Mouse (Mus musculus): Measurements from ENCODE around the gene Mical2.
A peak's percentile ranks its signal among the peaks of the same experiment; 100 is the strongest.

The Mical2 gene

DNA sequence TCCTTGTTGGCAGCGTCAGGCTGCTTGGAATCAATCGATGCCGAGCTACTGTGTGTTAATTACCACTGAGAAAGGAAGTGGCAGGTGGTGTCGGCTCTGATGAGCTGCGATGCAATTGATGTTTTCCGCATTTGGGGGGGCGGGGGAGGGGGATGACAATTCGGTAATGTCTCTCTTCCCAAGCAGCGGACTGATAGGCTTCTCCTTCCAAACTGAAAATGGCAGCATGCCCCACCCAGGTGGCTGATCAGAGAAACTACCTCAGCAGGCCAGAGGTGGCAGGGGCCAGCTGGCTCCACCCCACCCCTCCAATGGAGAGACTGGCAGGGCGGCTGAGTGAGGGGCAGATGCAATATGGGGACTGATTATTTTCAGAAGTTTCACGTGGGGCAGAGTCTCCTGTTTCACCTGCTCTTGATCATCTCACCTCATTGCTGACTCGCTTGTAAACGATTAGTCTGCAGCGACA, 190.4 kb downstream of the Mical2 start:
- peak; percentile 61 for DNase-seq

DNA sequence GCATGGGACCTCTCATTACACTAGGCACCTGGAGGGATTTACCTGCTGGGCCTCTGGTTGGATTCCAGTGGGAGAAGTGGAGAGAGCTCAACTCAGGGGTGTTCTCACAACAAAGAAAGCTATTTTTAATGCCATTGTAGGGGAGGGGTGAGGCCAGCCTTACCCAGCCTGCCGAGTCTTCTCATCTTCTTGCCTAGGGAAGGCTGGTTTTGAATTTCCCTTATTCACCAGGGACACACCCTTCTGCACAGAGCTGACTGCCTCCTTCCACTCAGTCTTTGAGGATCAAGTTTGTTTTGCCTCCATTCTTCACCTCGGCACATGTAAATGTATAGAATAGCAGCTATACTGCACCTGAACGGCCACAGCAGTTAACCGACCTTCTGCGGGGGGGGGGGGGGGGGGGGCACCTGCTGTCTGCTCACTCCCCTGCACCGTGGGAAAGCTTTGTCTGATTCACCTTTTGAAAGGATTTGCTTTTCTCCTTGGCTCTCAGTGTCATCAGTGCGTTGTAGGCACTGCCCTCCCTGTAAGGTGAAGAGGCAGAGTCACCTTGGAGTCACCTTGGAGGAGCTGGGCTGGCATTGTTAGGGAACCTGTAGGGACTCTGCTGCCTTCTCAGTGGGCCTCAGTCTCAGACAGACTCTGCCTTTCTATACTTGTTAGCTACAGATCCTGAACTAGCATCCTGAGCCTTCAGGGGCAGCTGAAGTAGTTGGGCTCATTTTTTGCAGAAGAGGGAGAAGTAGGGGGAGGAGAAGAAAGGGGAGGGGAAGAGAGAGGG, 191.3 kb downstream of the Mical2 start:
- DNase-seq = no peak

DNA sequence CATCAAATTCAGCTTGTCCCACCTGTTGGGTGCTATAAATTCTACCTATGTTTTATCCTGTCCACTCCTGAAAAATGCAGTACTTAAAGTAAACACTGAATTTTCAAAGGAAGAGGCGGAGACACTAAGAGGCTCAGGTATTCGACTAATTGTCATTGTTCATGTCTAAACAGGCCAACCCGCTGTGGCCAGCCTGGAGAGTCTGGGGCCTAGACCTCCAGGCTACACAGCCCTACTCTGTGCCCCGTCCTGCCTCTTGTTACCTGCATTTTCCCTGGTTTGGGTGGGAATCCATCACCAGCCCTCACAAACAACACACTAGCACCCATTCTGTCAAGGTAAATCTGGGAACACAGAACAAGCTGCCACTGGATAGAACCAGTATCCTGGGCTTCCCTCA, 191.9 kb downstream of the Mical2 start:
- DNase-seq = no peak

DNA sequence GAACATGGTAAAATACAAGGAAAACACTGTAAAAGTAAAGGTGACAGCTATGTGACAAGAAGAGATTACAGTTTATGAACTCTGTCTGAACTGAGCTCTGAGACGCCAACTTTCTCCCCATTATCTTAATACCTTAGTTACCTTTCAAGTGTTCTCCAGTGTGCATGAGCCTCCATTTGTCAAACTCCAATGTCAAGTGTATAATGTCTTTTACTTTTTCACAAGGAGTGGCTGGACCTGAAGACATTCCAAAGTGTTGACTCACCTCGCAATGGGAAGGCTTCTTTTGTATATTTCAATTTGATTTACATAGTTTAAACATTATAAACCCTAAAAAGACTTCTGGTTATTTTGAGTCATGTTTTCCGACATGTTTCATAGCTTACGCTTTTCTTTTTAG, 197.8 kb downstream of the Mical2 start:
- no peak for DNase-seq

DNA sequence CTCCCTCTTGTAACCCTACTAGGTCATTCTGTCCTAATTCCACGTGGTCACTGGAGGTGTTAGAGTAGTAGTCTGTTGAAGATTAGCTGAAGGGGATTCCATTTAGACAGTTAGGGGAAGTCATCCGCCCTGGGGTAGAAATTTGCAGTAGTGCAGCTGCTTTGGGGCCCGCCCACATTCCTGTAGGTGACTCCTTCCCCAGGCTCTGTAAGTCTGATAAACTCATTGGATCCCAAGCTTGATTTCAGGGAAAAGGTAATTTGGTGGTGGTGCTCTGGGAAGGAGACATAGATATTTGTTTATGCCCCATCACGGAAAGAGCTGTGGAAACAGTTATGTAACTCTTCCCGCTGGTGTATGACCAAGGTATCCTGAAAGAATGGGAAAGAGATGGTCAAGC, 201.2 kb downstream of the Mical2 start:
- DNase-seq = no peak

DNA sequence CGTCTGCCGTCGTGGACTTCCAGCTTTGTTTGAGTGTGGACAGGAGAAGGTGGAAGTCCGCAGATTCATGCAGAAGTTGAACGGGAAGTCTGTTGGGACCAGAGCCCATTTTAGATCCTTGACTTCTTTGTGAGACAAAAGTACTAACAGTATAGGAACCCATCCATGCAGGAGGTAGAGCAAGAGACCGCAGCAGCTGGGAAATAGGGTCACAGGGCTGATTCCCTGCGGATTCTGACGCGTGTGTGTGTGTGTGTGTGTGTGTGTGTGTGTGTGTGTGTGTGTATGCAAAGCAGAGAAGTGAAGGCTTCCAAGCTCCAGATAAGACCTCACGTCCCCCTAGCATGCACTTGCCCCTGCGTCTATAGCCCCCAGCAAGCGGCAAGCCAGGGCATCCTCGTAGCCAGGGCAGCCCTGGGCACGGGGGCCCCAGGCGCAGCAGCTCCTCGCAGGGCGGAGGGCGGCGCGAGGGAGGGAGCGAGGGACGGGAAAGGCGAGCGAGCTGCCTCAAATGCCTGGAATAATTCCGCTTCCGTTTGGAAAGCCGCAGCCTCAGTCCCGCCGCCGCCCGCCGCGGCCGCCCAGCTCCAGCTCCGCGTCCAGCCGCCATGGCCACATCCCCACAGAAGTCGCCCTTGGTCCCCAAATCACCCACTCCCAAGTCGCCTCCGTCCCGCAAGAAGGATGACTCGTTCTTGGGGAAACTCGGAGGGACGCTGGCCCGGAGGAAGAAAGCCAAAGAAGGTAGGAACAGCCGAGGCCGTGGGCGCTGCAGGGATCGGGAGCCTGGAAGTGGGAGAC, 201.9 kb downstream of the Mical2 start, which contains the start of gene Parva:
TSS of gene Parva (plus strand) at position 149 of the 801 bp plus-strand sequence.
- DNase-seq = peak; percentile 85

DNA sequence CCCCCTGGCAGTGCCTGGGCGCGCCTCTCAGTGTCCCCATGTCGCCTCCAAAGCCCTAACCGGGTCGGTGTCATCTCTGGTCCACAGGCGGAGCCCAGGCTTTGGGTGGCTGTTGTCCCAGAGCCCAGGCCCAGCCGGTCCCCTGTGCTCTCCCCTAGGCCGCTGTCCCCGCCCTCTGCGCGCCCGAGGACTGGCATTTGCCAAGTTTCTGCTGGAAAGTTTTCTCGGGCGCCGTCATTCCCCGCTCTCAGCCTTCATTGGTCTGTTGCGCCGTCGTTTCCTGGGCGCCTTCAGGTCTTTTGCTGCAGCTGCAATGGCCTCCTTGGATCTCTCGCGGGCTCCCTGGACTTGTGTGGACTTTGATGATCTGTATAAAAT, 202.5 kb downstream of the Mical2 start:
- peak; percentile 86 for DNase-seq

DNA sequence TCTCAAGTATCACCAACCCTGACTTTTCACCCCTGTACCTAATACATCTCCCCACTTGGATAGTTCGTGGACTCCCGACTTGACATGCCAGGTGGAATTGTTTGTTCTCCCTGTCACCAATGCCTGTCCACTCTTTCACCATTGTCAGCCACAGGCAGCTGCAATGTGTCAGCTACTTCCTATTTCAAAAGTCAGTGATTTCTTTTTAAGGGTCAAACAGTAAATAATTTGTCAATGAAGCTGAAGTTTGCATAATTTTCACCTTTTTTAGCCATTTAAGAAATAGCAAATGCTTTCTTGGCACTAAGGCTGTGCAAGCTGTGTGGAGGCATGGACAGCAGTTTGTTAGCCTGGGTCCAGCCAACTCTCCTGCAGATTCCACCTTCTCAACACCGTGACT, 214.2 kb downstream of the Mical2 start:
- DNase-seq = no peak

DNA sequence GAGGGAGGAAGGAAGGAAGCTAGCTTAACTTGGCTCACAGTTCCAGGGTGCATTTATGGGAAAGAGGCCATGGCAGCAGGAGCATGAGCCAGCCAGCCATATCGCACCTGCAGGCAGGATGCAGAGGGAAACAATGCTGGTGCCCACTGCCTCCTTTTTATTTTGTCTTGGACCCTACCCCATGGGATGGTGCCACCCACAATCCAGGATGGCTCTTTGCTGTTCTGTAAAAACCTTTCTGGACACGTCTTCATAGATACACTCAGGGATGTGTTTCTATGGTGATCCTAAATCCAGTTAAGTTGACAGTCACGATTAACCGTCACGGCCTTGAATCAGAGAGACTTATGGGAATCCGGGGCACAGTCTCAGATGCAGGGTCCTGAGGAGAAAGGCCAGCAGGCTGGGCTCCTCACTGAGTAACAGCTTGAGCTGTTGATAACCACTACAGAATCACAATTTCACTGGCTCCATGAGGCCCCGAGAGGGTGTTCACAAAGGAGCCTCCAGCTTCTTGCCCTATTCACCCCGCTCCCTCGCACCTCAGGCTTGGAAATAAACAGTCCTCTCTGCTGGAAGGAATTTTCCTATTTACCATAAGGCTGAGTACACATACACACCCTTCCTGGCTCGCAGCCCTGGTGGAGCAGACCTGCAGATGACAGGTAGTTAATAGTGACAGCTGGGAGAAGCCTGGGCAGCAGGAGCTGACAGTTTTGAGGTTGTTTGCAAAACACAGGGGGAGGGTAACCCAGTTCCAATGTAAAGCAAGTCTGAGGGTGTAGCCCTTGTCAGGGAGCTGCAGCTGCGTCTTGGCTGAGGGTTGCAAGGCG, 218.7 kb downstream of the Mical2 start:
- DNase-seq = peak; percentile 69

DNA sequence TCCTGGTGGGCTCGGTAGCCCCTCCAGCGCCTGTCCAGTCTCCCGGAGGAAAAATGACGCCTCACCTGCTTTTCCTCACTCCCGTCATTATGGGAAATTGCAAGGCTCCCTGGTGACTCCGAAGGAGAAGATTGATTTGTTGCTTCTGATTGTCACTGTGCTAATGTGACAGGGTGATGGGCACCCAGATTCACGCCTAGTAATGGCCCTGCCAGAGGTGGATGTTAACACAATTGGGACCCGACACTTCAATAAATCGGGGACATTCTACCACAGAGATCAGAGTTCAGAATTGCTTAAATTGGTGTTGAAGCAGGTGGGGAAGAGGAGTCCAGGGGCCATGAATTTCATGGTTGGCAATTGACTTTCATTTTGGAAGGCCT, 219.3 kb downstream of the Mical2 start:
- no peak for DNase-seq

DNA sequence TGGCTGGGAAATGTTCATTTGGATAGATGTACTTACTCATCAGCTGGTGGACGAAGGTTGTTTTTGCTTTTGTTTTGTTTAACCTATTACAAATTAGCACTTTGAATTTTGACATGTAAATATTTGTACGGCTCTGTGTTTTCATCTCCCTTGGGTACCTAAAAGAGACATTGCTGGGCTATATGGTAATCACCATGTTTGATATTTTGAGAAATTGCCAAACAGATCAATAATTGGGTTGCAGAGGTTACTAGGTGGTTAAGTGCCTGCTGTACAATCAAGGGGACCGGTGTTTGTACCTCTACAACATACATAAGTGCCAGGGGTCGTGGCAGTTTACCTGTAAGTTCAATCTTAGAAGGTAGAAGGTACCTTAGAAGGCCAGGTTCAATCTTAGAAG, 220.8 kb downstream of the Mical2 start:
- no peak for DNase-seq

DNA sequence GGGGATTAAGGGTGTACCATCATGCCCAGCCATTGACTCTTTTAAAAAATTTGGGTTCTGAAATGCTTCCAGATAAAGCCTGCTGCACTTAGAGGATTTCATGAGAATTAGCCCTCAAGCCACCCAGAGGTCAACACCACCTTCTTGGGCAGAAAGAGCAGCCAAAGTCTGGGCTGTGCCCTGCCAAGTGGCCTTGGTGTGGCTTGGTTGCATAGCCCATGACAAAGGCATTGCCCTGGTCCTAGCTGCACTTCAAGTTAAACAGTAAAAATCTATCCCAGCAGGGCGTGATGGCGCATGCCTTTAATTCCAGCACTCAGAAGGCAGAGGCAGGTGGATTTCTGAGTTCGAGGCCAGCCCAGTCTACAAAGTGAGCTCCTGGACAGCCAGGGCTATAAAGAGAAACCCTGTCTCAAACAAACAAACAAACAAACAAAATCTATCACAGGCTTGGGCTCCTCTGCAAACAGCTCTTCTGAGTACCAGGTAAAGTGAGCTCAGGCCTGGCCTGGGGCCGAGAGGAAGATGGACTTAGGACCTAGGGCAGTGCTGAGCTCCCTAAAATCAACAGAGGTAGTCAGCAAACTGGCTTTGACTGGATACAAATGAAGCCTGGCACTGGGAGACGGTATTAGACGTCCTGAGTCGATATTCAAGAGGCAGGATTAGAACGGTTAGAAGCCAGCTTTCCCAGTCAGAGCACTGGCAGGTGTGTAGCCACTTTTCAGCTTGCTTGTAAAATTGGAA, 224.5 kb downstream of the Mical2 start:
- no peak for DNase-seq

DNA sequence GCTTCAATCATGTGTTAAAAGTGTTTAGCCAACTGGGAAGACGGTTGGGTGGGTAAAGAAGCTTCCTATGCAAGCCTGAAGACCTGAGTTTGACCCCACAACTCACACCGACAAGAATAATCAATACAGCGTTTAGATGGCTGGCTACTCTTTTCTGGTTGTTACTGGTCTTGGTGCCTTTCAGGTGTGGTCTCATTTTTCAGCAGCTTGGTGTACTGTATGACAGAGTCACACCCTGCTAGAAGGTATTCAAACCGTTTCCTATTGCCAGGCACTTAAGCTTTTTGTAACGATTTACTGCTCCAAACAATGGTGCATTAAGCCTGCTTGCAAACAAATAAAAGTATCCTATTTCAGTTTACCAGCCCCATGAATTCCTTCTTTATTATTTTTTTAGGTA, 226.8 kb downstream of the Mical2 start:
- DNase-seq = no peak

DNA sequence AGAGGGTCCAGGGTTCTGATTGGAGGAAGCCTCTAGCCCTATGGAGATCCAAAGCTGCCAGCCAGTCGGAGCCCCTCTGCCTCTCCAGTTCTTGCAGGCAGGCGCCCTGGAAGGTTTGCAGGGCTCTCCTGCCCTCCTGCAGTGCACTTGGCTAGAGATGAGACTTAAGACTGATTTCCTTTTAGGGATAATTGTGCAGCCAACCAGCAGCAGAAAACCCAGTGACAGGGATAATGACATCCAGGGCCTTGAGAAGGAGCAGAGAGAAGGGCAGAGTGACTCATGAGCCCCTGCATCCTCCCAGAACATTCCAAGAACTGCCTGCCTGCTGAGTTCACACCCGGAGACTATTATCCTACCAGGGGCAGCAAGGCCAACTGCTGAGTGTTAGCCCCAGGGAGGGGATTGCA, 228.2 kb downstream of the Mical2 start:
- DNase-seq = no peak

DNA sequence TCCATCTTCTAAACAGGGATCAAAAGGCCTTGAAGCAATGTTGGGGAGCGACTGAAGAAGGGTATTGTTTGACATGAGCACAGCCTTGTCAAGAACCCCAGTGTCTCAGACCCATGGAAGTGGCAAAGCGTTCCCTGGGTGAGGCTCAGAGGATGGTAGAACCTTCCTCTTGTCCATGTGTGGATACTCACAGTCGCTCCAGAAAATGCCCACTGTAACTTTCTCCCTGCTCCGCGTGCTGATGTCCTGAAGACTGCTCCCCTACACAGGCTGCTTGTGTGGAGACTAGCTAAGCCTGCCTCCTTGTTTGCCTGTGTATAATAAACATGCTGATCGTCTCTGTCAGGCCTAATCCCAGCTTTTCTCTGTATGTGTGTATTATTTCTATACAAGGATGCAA, 228.7 kb downstream of the Mical2 start:
- DNase-seq = no peak

DNA sequence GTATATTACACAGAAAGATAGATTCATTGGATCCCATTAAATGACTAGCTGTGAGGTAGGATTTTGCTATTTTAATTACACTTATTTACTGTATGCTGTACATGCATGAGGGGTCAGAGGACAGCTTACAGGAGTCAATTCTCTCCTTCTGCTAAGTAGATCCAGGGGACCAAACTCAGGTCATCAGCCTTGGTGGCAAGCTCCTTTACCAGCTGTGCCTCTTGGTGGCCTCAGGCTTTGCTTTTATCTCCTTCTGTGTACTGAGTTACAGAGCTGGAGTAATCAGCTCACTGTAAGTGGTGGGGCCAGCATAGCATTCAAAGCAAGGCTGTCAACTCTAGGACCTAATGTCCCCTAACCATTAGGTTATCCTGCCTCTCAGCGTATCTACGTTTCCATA, 229.3 kb downstream of the Mical2 start:
- DNase-seq = peak; percentile 51

DNA sequence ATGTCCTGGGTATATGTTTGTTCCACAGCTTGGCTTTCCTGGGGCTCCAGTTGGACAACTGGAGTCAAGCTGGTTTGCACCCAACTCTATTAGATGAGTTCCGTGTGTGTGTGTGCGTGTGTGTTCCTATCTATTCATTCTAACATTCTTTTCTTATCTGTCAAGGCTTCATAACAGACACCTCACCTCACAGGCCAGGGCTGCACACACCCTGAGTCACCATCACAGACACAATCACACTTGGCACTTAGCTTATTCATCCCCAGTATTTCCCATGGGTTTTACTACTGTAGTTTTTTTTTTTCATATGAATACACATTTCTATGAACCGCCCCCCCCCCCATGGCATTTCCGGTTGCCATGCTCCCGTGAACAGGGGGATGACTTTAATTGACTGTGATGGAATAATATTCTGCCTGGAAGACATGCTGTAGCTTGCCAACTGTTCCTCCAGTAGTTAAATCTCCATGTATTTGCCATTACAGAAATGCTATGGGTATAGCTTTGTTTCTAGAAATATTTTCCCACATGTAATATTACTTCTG, 230.0 kb downstream of the Mical2 start:
- no peak for DNase-seq

DNA sequence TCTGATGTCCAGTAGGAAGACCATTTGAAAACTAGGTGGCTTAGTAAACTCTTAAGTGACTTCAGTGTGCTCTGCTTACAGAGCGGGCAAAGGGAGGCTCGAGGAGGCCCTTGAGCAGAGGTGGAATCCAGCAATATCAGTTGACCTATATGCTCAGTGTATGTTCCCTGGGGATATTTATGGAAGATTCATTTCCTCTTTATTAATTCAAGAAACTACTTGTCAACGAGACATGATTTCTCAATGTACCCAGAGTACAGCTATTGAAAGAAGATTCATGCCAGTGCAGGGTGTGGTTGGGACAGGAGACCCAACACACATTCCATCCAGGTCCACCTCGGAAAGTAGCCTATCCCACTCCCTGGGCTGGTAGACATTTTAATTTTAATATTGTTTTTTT, 231.7 kb downstream of the Mical2 start:
- no peak for DNase-seq

DNA sequence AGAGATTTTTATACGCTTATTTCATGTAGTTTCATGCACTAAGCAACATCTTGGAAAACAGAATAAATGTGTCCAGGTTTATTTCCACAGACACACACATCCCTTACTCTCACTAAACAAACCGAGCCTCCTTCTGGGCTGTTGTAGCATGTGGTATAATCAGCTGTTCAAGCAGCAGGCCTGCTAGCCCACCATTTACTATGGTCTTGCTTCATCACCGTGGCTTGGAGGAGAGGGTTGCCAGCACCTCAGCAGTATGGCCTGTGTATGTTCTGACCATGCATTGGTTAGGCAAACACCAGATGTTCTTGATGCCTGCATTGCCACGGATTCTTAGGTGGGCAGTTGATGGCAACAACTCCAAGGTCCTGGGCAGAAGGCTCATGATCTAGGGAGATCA, 232.3 kb downstream of the Mical2 start:
- no peak for DNase-seq

DNA sequence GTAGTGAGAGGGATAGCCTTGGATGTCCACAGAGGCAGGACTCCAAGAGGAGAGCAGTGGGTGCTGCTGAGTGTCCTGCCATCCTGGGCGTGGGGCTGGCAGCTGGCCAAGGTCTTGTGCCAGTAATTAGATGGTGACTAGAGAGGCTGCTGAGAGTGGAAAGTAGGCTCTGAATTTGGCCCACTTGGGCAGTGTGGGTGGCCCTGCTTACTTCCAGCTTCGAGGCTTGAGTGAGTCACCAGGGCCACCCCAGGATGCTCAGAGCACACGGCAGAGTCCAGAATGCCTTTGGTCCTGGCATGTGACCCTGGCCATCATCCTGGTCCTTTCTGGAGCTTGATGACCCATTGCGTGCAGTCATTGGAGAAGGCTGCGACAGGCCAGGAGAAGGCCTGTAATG, 232.8 kb downstream of the Mical2 start:
- peak; percentile 81 for DNase-seq

All from retina, postnatal 1 day (tissue).